Mouse (Mus musculus): ENCODE measurements around the gene E130309D02Rik. TPM values are rescaled to one million over a fixed set of nuclear protein-coding genes. Genes with fewer than 3 reads are reported as not detected.

Gene E130309D02Rik
- polyA plus RNA-seq, 1 experiment from 2014 or later: 50.0 TPM

DNA sequence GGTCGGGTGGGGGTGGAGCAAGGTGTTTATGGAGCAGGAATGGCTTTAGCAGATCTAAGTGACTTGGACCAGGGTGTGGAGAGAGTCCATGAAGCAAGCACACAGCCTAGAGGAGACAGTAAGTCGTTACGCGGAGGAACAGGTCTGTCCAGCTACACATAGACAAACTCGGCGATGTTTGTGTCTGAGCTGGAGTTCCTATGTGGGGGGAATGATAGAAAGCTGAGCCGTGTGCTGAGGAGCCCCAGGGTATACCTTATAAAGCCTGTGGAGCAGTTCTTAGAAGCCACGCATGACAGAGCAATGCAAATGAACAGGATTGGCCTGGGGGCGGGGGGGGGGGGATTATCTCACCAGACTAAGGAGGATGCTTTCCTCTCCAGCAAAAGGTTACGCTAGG, 35.9 kb downstream of the E130309D02Rik start:
- Histone ChIP-seq H3K27ac (no peak overlapping the region), H3K4me3 (no peak overlapping the region), H3K36me3 (ENCODE audit: poor library complexity, severe bottlenecking) (no peaks in the 10 kb centered on the region), H3K4me2 (no peak overlapping the region), H3K27me3 (0 out of 2 replicates have a peak, but pooled peaks cover 5% of the 10 kb centered on the region), H3K9ac (no peak overlapping the region), H3K4me1 (no peaks in the 10 kb centered on the region), H3K9me3 (replicated peaks) (no peaks in the 10 kb centered on the region)
- no peak for ATAC-seq
- WGBS: 39% methylated on average over 9 of the region's 10 CpGs

DNA sequence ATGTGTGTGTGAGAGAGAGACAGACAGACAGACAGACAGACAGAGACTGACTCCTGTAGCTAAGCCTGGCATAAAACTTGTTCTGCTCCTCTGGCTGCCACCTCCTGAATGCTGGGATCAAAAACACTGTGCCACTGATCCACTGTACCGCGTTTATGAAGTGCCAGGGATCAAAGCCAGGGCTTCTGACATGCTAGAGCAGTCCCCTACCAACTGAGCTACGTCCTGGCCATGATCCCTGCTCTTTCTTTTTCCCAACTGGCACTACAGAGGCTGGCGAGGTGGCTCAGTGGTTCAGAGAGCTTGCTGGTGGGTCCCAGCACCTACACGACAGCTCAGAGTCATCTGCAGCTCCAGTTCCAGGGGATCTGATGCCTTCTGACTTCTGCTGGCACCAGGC, 39.4 kb downstream of the E130309D02Rik start:
- ATAC-seq: no peak
- no peak overlapping the region for H3K9ac ChIP-seq
- H3K4me1 ChIP-seq: peaks cover 5% of the 10 kb centered on the region
- H3K27ac ChIP-seq: no peak overlapping the region
- H3K4me2 ChIP-seq: no peak overlapping the region
- H3K9me3 ChIP-seq (replicated peaks): no peaks in the 10 kb centered on the region
- H3K27me3 ChIP-seq: 0 out of 2 replicates have a peak, but pooled peaks cover 5% of the 10 kb centered on the region
- H3K36me3 ChIP-seq (ENCODE audit: poor library complexity, severe bottlenecking): no peaks in the 10 kb centered on the region
- 58% methylated on average over 5 of the region's 5 CpGs for WGBS
- H3K4me3 ChIP-seq: no peak overlapping the region

DNA sequence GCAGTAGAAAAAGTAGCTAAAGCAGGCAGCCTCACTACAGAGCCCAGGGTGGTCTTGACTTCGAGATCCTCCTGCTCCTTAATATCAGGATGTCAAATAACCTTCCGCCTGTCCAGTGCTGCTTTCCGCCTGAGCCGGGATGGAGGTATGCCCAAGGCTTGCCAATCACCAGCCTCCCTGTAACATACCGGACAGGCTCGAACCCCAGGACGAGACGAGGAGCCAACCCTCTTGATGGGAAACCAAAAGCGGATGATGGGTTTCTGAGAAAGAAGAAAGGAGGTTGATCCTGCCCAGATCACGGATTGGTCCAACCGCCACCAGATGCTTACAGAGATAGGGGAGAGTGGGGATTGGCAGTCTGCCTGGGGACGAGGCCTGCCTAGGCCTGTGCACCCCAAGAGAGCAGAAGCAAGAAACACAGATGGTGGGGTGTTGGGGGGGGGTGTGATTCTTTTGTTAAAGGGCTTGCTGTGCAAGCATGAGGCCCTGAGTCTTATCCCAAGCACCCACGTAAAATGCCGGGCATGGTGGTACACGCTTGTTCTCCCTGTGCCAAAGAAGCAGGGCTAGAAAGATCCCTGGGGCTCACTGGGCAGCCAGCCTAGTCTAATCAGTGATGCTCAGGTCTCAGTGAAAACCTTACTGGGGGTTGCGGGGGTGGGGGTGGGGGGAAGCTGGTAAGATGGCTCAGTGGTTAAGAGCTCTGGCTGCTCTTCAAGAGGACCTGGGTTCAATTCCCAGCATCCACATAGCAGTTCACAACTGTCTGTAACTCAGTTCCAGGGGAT, 42.4 kb downstream of the E130309D02Rik start:
- 86% methylated on average over 16 of the region's 16 CpGs for WGBS
- H3K9ac ChIP-seq: no peak overlapping the region
- H3K9me3 ChIP-seq (replicated peaks): no peaks in the 10 kb centered on the region
- H3K36me3 ChIP-seq (ENCODE audit: poor library complexity, severe bottlenecking): no peaks in the 10 kb centered on the region
- H3K27ac ChIP-seq: no peak overlapping the region; the same call in 1 of the 2 replicates
- no peak for ATAC-seq
- H3K4me1 ChIP-seq: peaks cover 22% of the 10 kb centered on the region
- H3K4me3 ChIP-seq: no peak overlapping the region
- no peaks in the 10 kb centered on the region for H3K27me3 ChIP-seq
- no peak overlapping the region for H3K4me2 ChIP-seq

DNA sequence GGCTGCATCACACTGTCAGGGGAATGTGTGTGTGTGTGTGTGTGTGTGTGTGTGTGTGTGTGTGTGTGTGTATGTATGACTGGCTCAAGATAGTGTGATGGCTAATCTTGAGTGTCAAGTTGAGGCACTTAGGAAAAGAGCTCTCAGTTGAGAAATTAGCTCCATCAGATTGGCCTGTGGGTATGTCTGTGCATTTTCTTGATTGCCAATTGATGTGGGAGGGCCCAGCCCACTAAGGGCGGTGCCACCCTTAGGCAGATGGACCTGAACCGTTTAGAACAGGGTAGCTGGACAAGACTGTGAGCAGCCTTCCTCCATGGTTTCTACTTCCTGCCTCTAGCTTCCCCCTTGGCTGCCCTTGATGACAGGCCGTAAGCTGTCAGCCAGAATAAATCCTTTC, 43.1 kb downstream of the E130309D02Rik start:
- ATAC-seq: no peak
- Histone ChIP-seq H3K4me2 (no peak overlapping the region), H3K9ac (no peak overlapping the region), H3K4me1 (peaks cover 22% of the 10 kb centered on the region), H3K9me3 (replicated peaks) (no peaks in the 10 kb centered on the region), H3K36me3 (ENCODE audit: poor library complexity, severe bottlenecking) (no peaks in the 10 kb centered on the region), H3K27me3 (no peaks in the 10 kb centered on the region), H3K27ac (no peak overlapping the region), H3K4me3 (no peak overlapping the region)
- 86% methylated on average over 3 of the region's 3 CpGs for WGBS

DNA sequence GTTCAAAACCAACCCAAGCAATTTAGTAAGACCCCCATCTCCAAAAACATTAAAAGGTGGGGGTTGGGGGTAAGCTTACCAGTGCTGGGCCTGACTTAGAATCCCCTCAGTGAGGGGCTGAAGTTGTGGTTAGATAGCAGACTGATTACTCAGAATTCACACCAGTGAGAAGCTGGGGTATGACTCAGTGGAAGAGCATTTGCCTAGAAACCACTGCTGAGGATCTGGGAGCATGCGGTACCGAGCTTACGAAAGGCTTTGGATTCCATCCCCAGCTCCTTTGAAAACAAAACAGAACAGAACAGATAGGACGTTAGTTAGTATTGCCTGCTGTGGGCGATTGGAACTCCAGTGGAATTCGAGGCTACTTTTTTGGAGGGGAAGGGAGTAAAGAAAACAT, 43.5 kb downstream of the E130309D02Rik start:
- Histone ChIP-seq H3K4me2 (no peak overlapping the region), H3K9ac (no peak overlapping the region), H3K36me3 (ENCODE audit: poor library complexity, severe bottlenecking) (no peaks in the 10 kb centered on the region), H3K27me3 (no peaks in the 10 kb centered on the region), H3K9me3 (replicated peaks) (no peaks in the 10 kb centered on the region), H3K4me1 (peaks cover 22% of the 10 kb centered on the region), H3K4me3 (no peak overlapping the region), H3K27ac (no peak overlapping the region)
- WGBS: 82% methylated on average over 6 of the region's 6 CpGs
- ATAC-seq: no peak

DNA sequence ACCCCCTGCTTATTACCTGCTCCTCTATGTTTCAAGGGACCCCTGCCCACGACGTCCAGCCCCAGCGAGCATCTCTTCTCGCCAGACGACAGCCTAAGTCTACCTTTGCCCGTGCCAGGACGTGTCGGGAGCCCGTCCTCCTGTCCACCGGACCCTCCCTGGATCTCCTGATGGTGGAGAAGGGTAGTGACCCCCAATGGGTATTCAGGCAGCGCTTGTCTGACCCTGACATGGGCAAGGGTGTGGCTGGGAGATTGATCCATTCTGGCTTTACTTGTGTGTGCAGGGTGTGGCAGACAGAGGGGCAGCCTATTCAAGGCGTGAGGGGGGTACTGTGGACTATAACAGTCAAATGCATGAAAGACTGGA, 45.0 kb downstream of the E130309D02Rik start:
- Histone ChIP-seq H3K4me3 (peak overlapping the region; percentile 85), H3K27me3 (no peaks in the 10 kb centered on the region), H3K4me2 (peak overlapping the region; percentile 94), H3K36me3 (ENCODE audit: poor library complexity, severe bottlenecking) (no peaks in the 10 kb centered on the region), H3K4me1 (peaks cover 26% of the 10 kb centered on the region), H3K27ac (no peak overlapping the region), H3K9me3 (replicated peaks) (no peaks in the 10 kb centered on the region), H3K9ac (peak overlapping the region; percentile 96)
- peak; percentile 60 for ATAC-seq
- 3% methylated on average over 12 of the region's 12 CpGs for WGBS

DNA sequence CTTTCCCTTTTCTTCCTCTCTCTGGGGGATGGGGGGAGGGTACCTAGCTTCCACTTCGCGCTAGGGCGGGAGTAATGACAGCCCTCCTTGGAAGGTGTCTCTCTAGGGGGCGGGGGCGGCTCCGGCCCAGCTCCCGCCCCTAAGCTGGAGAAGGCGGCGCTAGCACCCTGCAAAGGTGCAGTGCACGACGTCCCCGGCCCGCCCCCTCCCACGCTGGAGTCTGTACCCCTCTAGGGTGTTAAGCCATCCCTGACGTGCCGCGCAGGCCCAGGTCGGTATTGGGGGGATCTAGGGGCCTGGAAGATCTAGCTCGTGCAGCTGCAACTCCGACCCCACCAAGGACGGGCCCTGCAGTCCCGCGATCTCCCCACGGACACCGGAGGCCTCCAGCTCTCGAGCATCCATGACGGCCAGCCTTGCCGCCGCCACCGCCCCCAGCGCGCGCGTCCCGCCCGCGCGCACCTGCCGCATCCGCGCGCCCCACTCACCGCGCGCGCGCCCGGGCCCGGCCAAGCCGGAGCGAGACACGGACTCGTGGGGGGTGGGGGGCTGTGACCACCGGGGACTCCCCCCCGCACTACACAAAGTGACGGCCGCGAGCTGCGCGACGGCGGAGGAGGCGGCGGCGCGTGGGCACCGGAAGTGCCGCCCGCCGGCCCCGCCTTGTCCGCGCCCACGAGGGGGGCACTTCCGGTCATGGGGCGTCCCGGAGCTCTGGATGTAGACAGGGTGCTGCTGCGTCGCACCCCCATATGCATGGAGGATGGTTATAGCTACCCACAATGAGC, 45.6 kb downstream of the E130309D02Rik start, which contains the start of gene Zfp316:
Gene Zfp316 (minus strand): TSS at position 660 of the 788 bp plus-strand sequence.
- Histone ChIP-seq H3K4me1 (peaks cover 26% of the 10 kb centered on the region), H3K27ac (peak within 1 kb of the TSS; percentile 74), H3K9ac (peak within 1 kb of the TSS; percentile 96), H3K27me3 (no peaks in the 10 kb centered on the region), H3K4me2 (peak within 1 kb of the TSS; percentile 94), H3K4me3 (peak within 1 kb of the TSS; percentile 85), H3K9me3 (replicated peaks) (no peaks in the 10 kb centered on the region), H3K36me3 (ENCODE audit: poor library complexity, severe bottlenecking) (peaks cover 3% of the 10 kb centered on the region)
- under 1% methylated on average over 47 of the region's 79 CpGs for WGBS
- peak; percentile 89 for ATAC-seq

DNA sequence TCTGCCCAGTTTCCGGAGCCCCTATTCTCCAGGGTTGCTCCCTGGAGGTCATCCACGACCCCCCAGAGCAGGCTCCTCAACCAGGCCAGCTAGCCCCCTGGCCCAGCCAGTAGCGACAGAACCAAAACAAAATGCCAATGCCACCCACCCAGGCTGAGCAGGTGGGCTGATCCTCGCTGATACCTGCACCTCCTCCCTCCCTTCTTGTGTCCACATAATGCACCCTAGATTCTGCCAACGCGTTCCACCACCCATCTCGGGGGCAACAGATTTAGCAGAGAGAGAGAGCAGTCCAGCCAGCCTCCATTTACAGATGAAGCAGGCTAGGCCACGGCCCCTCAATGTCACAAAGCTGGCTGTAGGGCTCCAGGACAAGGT, 46.2 kb downstream of the E130309D02Rik start:
- peak overlapping the region; percentile 74 for H3K27ac ChIP-seq
- no peaks in the 10 kb centered on the region for H3K27me3 ChIP-seq
- H3K9me3 ChIP-seq (replicated peaks): no peaks in the 10 kb centered on the region
- H3K4me2 ChIP-seq: peak overlapping the region; percentile 94
- H3K9ac ChIP-seq: peak overlapping the region; percentile 96
- H3K36me3 ChIP-seq (ENCODE audit: poor library complexity, severe bottlenecking): peaks cover 9% of the 10 kb centered on the region
- ATAC-seq: no peak
- H3K4me3 ChIP-seq: peak overlapping the region; percentile 85
- peaks cover 26% of the 10 kb centered on the region for H3K4me1 ChIP-seq
- 22% methylated on average over 8 of the region's 8 CpGs for WGBS

DNA sequence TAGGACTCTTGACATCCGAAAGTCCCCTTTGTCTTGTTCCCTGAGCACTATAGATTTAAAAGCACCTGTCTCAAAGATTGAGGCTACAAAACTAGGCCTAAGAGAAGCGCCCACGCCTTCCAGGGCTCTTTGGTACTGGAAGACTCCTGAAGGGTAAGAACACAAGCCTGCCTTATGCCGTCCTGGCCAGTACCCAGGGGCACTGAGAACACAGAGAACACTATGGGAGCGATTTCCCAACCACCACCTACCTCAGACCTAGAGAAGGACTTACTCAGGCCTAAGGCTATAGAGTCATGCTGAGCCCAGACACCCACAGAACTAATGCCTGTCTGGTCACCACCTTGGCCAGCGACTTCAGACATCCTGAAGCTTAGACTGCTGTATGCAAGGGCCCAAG, 48.4 kb downstream of the E130309D02Rik start:
- no peaks in the 10 kb centered on the region for H3K9me3 ChIP-seq (replicated peaks)
- no peak overlapping the region for H3K9ac ChIP-seq
- ATAC-seq: no peak
- peaks cover 31% of the 10 kb centered on the region for H3K36me3 ChIP-seq (ENCODE audit: poor library complexity, severe bottlenecking)
- no peak overlapping the region for H3K27ac ChIP-seq
- H3K4me2 ChIP-seq: no peak overlapping the region
- 85% methylated on average over 6 of the region's 6 CpGs for WGBS
- no peaks in the 10 kb centered on the region for H3K27me3 ChIP-seq
- H3K4me3 ChIP-seq: no peak overlapping the region
- H3K4me1 ChIP-seq: peaks cover 26% of the 10 kb centered on the region

DNA sequence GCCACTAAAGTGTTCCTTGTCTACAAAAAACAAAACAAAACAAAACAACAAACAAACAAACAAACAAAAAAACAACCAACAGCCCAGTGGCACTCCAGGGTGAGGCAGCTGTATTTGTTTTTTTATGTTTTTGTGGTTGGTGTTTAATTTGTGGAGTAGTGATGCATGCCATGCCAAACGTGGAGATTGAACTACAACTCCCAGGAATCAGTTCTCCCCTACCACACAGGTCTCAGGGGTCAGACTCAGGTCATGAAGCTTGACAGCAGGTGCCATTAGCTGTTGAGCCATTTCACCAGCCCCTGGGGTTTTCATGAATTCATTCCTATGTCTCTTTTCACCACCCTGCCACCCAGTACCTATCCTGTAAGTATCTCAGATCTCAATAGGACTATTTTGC, 49.8 kb downstream of the E130309D02Rik start:
- 58% methylated on average over 1 of the region's 1 CpGs for WGBS
- ATAC-seq: no peak
- no peaks in the 10 kb centered on the region for H3K27me3 ChIP-seq

DNA sequence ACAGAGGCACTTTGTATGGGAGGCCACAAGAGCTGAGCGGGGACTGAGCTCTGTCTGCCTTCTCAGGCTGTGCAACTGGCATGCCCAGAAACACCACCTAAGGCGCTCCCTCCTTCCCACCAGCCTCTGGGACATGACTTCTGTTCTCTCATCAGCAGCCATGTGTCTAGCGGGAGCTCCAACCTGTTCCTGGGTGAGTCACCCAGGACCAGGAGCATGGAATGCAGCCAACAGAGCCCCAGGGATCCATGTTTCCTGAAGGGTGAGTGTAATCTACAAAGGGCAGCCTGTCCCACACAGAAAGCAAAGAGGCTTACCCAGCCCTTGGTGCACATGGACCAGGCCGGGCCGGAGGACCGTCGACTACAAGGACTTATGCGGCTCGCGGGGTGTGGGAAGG, 50.5 kb downstream of the E130309D02Rik start:
- no peak for ATAC-seq
- Histone ChIP-seq H3K4me1 (peaks cover 14% of the 10 kb centered on the region), H3K9ac (no peak overlapping the region), H3K4me3 (no peak overlapping the region), H3K27ac (no peak overlapping the region), H3K4me2 (no peak overlapping the region), H3K9me3 (replicated peaks) (no peaks in the 10 kb centered on the region), H3K36me3 (ENCODE audit: poor library complexity, severe bottlenecking) (peaks cover 52% of the 10 kb centered on the region), H3K27me3 (no peaks in the 10 kb centered on the region)
- whole genome bisulfite sequencing: 94% methylated on average over 10 of the region's 10 CpGs

More for the DNA sequence above, 49.8 kb downstream of the E130309D02Rik start:
- Histone ChIP-seq H3K9me3 (replicated peaks) (no peaks in the 10 kb centered on the region), H3K4me3 (no peak overlapping the region), H3K4me2 (no peak overlapping the region), H3K4me1 (peaks cover 17% of the 10 kb centered on the region), H3K9ac (0 out of 2 replicates have a peak overlapping the region, but pooled peaks have one; percentile 21), H3K27ac (no peak overlapping the region), H3K36me3 (ENCODE audit: poor library complexity, severe bottlenecking) (peaks cover 45% of the 10 kb centered on the region)

DNA sequence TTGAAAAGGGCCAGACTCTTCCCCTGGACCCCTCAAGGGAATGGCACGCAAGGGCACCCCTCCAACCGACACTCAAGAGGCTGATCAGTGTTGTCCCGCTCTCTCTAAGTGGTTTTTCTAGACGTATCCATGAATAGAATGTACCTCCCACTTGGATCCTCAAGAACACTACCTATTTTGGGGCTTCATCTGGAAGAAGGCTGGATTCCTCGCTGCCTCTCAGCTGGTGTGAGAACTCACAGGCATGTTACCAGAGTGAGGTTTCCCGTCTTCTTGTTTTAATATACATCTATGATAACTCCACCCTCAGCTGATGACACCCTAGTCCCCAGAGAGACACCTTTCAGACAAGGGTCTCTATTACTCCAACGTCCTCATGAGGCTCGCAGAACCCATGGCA, 53.5 kb downstream of the E130309D02Rik start:
- 96% methylated on average over 8 of the region's 8 CpGs for WGBS
- Histone ChIP-seq H3K9me3 (replicated peaks) (no peaks in the 10 kb centered on the region), H3K4me2 (no peak overlapping the region), H3K27me3 (peaks cover 21% of the 10 kb centered on the region), H3K36me3 (ENCODE audit: poor library complexity, severe bottlenecking) (peaks cover 82% of the 10 kb centered on the region), H3K4me3 (no peak overlapping the region), H3K27ac (no peak overlapping the region), H3K9ac (no peak overlapping the region), H3K4me1 (0 out of 2 replicates have a peak, but pooled peaks cover 4% of the 10 kb centered on the region)
- no peak for ATAC-seq
